Mouse (Mus musculus): Measurements from ENCODE around the gene Hhat.
A peak's percentile ranks its signal among the peaks of the same experiment; 100 is the strongest.

Hhat gene

GRCm38 (mm10) chr1:192647361-192647760 is 123.7 kb downstream of the Hhat start:
- DNase-seq: no peak

DNA sequence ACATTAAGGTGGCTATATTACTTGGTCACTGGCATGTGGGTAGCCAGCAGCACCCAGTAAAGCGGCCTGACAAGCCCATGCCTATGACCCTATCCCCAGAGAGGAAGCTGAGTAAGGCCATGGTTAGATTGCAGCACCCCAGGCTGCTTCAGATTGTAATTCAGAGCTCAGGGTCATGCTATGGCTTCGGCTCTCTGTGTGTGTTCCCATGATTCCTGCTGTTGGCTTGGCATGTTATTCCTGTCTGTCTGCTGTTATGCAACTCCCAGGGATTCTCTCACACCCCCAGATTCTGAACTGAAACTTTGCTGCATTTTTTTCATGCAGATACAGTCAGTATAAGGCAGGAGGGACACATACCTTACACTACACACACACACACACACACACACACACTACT is 128.9 kb downstream of the Hhat start:
- DNase-seq: no peak

- DNase-seq: no peak
Observed at GRCm38 (mm10) chr1:192639175-192639574, 131.8 kb downstream of the Hhat start.

GRCm38 (mm10) chr1:192621843-192622242 is 149.2 kb downstream of the Hhat start:
- DNase-seq: no peak

DNA sequence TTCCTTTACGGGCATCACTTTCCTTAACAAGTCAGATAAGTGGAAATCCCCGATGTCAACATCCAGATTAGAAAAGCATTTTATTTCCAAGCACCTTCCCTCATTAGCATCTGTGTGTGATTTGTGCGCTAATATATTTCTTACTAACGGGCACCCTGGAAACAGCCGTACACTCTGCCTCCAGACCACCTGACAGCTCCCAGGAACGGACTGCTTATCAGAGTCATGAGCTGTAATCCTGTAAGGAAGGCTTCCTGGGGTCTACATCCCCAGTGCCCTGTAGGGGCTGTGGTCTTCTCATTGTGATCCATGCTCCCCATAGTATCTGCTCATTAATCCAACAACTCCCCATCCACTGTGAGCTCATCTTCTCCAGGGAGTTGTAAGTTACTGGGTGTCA is 157.8 kb downstream of the Hhat start:
- DNase-seq: no peak

DNA sequence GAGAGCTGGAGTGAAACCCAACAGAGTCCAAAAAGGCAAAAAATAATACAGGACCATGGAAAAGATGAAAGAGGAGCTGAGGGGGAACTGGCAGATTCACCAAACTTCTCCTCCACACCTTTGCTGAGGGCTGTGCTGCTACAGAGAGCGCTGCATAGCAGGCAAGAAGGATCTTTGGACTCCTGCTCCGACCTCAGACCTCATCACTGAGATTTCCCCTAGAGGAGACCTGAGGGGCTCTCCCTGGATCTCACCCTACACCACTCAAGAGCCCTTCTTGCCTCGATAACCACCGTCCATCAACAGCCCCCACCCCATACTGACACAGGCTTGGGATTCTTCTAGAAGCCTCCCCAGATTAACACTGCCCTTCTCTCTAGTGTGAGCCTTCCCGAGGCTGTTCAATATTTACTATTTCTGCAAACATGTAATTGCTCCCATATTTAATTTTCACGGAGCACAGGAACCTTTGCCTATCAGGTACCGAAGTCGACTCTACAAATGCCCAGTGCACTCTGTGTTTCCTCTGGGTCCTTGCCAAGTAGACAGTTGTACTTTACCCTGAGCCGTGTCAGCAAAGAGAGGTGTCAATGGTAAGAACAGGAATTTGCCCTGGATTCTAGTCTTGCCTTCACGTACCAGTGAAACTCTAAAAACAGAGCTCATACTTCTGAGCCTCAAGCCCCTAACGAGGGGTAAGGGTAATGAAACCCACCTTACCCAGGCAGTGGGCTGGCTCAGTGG is 158.9 kb downstream of the Hhat start:
- no peak for DNase-seq

GRCm38 (mm10) chr1:192606876-192607275 is 164.1 kb downstream of the Hhat start:
- DNase-seq: no peak

DNA sequence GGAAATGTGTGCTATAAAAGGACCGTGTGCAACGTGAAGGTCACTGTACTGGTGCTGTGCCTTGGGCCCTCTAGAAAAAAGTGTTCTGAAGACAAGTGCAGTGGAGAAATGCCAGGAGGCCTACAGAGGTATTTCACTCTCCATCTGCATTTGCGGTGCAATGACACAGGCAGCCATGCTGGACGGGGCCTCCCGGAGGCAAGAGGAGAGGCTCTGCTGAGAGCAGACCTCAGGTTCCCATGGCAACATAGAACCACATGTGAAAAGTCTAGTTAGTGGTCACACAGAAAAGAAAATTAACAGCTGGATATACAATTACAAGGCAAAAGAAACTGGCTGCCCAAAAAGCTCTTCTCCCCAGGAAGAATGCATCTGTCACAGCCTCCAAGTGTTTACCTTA is 166.6 kb downstream of the Hhat start:
- no peak for DNase-seq

GRCm38 (mm10) chr1:192603556-192603955 is 167.5 kb downstream of the Hhat start:
- no peak for DNase-seq

- no peak for DNase-seq
Observed at GRCm38 (mm10) chr1:192601206-192601605, 169.8 kb downstream of the Hhat start.

DNA sequence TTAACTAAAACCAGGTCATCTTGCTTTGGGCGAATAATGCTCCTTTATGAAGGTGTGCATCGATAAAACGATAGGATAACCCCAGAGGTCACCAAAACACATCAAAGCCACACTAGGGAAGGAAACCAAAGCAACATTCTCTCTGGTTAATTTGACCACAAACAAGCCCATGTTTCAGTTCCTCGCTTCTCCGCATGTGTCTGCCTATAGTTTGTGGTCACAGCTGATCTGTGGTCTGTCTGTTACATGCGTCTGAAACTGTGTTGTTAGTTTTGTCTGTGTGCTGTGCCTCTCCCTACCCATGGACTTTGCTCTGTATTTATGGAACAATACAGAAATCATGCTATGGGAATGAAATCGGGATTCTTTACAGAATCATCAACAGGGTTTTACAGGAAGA is 171.3 kb downstream of the Hhat start:
- DNase-seq: no peak

DNA sequence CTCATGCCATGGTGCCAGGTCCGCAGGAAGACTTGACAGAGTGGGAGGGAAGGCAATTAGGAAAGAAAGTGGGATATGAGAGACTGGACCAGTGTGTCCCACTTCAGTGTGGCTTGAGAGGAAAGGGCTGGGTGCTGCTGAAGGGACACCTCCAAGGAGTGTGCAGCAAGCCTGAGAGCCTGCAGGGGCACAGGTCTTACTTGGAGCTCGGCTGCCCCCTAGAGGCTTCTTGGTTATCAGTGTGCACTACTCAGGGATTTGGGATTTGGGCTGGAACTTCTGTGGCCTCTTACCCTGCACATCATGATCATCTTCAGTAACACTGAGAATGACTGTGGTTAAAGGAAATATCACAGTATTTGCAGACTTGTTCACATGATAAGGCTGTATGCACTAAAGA is 172.6 kb downstream of the Hhat start:
- DNase-seq: peak; percentile 97 to 98

GRCm38 (mm10) chr1:192595426-192595825 is 175.6 kb downstream of the Hhat start:
- no peak for DNase-seq

DNA sequence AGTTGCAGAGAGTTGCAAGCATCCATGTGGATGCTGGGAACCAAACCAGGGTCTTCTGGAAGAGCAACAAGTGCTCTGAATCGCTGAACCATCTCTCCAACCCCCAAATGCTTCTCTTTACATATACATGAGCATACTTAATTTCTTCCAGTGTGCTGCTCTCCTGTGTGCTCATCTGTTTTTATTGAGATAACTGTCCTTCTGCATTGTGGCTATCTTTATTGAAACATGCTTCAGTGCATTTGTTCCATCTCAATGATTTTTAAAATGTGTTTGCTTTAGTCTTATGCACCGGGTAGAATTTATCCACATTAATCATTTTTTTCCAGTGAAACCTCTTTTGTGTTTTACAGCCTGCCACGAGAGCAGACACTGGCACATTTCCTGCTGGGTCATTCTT is 177.5 kb downstream of the Hhat start:
- peak in 1 of 2 experiments; percentile 15 for DNase-seq

DNA sequence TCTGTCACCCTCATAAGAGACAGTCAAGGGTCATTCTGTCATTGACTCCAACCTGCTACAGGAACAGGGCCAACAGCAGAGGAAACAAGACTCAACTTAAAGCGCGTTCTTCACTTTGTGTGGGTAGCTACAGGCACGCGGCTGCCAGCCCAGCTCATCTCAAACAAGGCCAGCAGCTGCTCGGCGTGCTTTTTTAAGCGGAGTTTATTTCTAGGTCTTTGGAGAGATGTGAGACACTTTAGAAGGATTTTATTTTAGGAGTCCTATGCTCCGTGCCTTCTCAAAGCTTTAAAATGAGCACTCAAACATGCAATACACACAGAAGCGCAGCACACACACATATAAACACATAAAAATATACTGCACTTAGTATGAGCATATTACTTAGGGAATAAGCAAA is 183.6 kb downstream of the Hhat start:
- no peak for DNase-seq

DNA sequence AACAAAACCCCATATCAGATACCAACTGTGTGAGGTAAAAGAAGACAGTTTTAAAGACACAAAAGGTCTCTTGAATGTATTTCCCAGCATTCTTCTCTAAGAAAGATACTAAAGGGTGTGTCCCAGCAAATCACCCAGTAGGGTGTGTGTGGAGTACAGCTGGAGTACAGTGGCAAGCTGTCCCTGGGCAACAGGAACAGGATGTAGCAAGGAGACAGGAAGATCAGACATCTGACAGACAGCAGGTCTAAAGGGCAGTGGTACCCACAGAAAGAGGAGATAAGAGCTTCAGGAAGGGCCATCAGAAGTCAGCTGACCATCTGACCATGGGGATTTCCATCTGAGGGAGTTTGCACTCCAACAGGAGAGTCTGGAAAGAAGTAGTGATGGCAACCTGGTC is 185.7 kb downstream of the Hhat start:
- DNase-seq: no peak

GRCm38 (mm10) chr1:192582921-192583320 is 188.1 kb downstream of the Hhat start:
- no peak for DNase-seq

GRCm38 (mm10) chr1:192564691-192565090 is 206.3 kb downstream of the Hhat start:
- no peak for DNase-seq

DNA sequence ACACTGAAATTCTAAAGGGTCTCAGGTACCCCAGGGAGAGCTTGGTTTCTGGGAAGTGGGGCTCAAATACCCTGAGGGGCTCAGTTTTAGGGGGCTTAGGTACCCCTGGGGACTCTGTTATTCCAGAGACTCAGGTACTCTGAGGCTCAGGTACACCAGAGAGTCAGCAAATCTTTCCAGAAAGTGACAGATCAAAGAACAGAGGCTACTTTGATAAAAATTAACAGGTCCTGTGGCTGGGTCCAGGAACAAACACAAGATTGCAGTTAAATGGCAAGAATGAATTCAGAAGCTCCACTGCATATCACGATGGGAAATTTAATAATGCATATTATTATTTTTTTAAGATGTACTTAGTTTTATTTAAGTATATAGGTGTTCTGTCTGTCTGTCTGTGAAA is 211.7 kb downstream of the Hhat start:
- no peak for DNase-seq

DNA sequence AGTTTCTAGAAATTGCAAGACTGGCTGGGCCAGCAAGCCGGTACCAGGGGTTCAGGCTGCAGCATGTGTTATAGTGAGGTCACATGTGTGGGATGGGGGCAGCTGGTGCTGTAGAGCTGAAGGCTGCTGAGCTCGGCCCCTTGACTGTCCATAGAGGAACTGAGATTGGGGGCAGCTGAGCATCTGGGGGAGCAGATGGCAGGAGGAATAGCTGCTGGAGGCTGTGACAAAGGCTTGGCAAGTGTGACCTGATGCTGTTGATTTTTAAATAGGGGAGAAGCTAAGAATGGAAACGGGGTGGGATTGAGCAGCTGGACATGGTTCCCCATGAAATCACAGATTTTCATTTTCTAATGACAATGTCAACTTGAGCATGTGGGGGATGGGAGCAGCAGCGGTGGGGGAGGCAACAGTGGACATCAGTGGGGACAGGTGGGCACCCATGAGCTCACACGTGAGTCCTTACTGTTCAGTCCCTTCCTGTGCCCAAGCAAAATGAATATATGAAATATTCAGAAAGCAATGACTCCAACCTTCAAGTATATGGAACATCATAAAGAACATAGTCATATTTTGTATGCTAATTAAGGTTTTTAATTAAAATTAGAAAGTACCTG is 212.9 kb downstream of the Hhat start:
- DNase-seq: peak; percentile 46 to 52

- DNase-seq: no peak
Observed at GRCm38 (mm10) chr1:192555516-192555915, 215.5 kb downstream of the Hhat start.

DNA sequence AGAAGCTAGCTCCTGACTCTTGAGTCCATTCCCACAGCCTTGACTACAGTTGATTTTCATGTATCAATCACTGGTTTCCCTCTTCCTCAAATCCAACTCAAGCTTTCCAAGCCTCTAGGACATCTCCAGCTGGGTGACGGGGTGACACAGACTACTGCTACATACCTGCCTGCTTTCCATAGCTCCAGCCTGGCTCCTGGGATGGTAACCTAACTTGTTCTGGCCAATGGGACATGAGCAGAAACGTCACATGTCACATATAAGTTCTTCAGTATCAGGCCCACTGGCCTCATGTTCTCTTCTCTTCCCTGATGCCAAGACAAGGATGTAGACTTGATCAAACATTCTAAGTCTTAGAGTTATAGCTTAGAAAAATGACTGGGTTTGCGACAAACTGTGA is 220.5 kb downstream of the Hhat start:
- no peak for DNase-seq

DNA sequence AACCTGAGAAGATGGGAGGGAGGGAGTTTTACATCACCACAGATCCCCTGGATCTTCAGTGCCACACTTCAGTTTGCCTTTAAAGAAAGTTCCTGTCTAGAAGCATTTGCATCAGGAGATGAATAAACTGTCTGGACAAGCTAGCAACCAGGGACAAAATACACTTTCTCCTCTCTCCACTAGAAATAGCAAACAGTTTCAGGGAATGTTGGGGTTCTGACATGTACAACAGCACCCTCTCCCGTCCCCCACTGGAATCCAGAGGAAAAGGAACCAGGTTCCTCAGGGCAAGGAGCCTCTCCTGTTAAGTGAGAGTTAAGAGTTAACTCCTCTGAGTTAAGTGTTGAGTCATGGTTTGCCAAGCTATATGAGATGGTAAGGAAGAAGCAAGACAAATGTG is 224.2 kb downstream of the Hhat start:
- DNase-seq: peak; percentile 37 to 39

GRCm38 (mm10) chr1:192544901-192545300 is 226.1 kb downstream of the Hhat start:
- peak in 1 of 2 experiments; percentile 34 for DNase-seq

DNA sequence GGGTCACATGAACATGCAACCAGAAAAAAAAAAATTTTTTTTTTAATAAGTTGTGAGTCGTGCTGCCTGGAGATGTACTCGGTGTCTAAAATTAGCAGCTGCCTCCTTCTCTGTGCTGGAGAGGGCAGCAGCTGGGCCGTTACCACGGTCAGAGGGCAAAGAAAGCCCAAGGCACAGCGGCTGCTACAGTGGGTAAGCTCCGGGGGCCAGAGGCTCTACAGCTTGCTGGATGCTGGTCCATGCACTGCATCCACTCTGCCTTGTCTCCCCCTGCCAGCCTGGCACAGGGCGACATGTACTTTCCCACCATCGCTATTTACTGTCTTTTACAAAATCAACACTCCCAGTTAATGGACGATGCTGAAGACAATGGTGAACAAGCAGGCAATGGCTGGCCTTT is 226.9 kb downstream of the Hhat start:
- no peak for DNase-seq
